Mouse (Mus musculus): ENCODE results near the gene Lrrc7.

The Lrrc7 gene

GRCm38 (mm10) chr3:158068613-158069263 is 493.3 kb downstream of the Lrrc7 start:
- peak; percentile 5 for DNase-seq (ENCODE audit: extremely low spot score)

GRCm38 (mm10) chr3:158067916-158068315 is 494.1 kb downstream of the Lrrc7 start:
- no peak for DNase-seq (ENCODE audit: extremely low spot score)

- no peak for DNase-seq (ENCODE audit: extremely low spot score)
Measured at GRCm38 (mm10) chr3:158065256-158065655, 496.8 kb downstream of the Lrrc7 start.

- no peak for DNase-seq (ENCODE audit: extremely low spot score)
Measured at GRCm38 (mm10) chr3:158061811-158062523, 500.1 kb downstream of the Lrrc7 start.

- no peak for DNase-seq (ENCODE audit: extremely low spot score)
Measured at GRCm38 (mm10) chr3:158060621-158061291, 501.3 kb downstream of the Lrrc7 start.

GRCm38 (mm10) chr3:158049508-158049907 is 512.5 kb downstream of the Lrrc7 start:
- DNase-seq (ENCODE audit: extremely low spot score): no peak

GRCm38 (mm10) chr3:158040755-158041154 is 521.3 kb downstream of the Lrrc7 start:
- no peak for DNase-seq (ENCODE audit: extremely low spot score)

GRCm38 (mm10) chr3:158038106-158038505 is 523.9 kb downstream of the Lrrc7 start:
- no peak for DNase-seq (ENCODE audit: extremely low spot score)

- DNase-seq (ENCODE audit: extremely low spot score): peak; percentile 95
Measured at GRCm38 (mm10) chr3:158036329-158036988, 525.6 kb downstream of the Lrrc7 start, which contains the start of the genes Srsf11 and Lrrc40. Gene Srsf11, minus strand, starts transcription at chr3:158036639. Gene Lrrc40, plus strand, starts transcription at chr3:158036662.

- no peak for DNase-seq (ENCODE audit: extremely low spot score)
Measured at GRCm38 (mm10) chr3:158035866-158036265, 526.2 kb downstream of the Lrrc7 start.
